ENCODE assay signal across 12 mouse cellular contexts in genomic region chr14:28434996-28435395, GRCm38 (mm10).
"Had no signal": no experiment of that assay in that cellular context is flagged by ENCODE, and none has a peak within 500 bp of the region (broad histone marks: within the 10 kb centered on the region; RNA-seq: fewer than 3 reads in every experiment).

No protein-coding gene starts in this region.

- H3K36me3 ChIP-seq: intestine, embryonic 15.5 days; kidney, embryonic 15.5 days; liver, embryonic 12.5 days; midbrain, embryonic 15.5 days; stomach, embryonic 15.5 days had no signal

- ATAC-seq: intestine, embryonic 15.5 days; liver, embryonic 12.5 days; midbrain, embryonic 15.5 days had no signal

- H3K27ac ChIP-seq: intestine, embryonic 15.5 days; kidney, embryonic 15.5 days; liver, embryonic 12.5 days; midbrain, embryonic 15.5 days; stomach, embryonic 15.5 days had no signal

- H3K9me3 ChIP-seq: intestine, embryonic 15.5 days; kidney, embryonic 15.5 days; liver, embryonic 12.5 days; midbrain, embryonic 15.5 days; stomach, embryonic 15.5 days had no signal

- H3K9ac ChIP-seq: intestine, embryonic 15.5 days; kidney, embryonic 15.5 days; liver, embryonic 12.5 days; midbrain, embryonic 15.5 days; stomach, embryonic 15.5 days had no signal

- H3K4me1 ChIP-seq: intestine, embryonic 15.5 days; kidney, embryonic 15.5 days; liver, embryonic 12.5 days; midbrain, embryonic 15.5 days; stomach, embryonic 15.5 days had no signal

- H3K27me3 ChIP-seq: intestine, embryonic 15.5 days; kidney, embryonic 15.5 days; liver, embryonic 12.5 days; midbrain, embryonic 15.5 days; stomach, embryonic 15.5 days had no signal

- DNase-seq: kidney, adult 2 months; kidney, postnatal 14 days; left cerebral cortex, postnatal 4 days; retina, postnatal 1 day; right cerebral cortex, postnatal 14 days; thymus, adult 2 months; thymus, postnatal 36 days had no signal

- H3K4me3 ChIP-seq: intestine, embryonic 15.5 days; kidney, embryonic 15.5 days; liver, embryonic 12.5 days; midbrain, embryonic 15.5 days; stomach, embryonic 15.5 days had no signal

- H3K4me2 ChIP-seq: intestine, embryonic 15.5 days; kidney, embryonic 15.5 days; liver, embryonic 12.5 days; midbrain, embryonic 15.5 days; stomach, embryonic 15.5 days had no signal
